Comparison of ENCODE assay signal across 10 mouse cellular contexts in genomic region chr17:71693780-71694179, GRCm38 (mm10). TPM values are rescaled to one million over a fixed set of nuclear protein-coding genes. Genes with fewer than 3 reads are reported as not detected.
A peak's percentile ranks its signal among the peaks of the same experiment; 100 is the strongest.
DNase-seq lines count a peak whose midpoint lies in the region; ATAC-seq and TF ChIP-seq lines count a peak whose summit lies in the region.
"Had no signal": no experiment of that assay in that cellular context is flagged by ENCODE, and none has a peak within 500 bp of the region (broad histone marks: within the 10 kb centered on the region; RNA-seq: fewer than 3 reads in every experiment).

No protein-coding gene starts in this region.

- no peaks in the 10 kb centered on the region for H3K36me3 ChIP-seq in kidney, adult 2 months (ENCODE audit: control insufficient read depth, insufficient read depth, low read length)
- H3K36me3 ChIP-seq in kidney, embryonic 16.5 days (ENCODE audit: insufficient read depth, low read length), result no peaks in the 10 kb centered on the region
- peaks cover 0 to 53% of the 10 kb centered on the region in 2 experiments for H3K36me3 ChIP-seq in CH12.LX (replicated peaks in 1 of 2; ENCODE audit: control insufficient read depth in 1 of 2, insufficient read depth in 1 of 2, low read length in 1 of 2)
- H3K36me3 ChIP-seq in limb, embryonic 10.5 days, result no peaks in the 10 kb centered on the region
- H3K36me3 ChIP-seq: heart, embryonic 15.5 days; liver, embryonic 15.5 days had no signal

- H3K27ac ChIP-seq in kidney, adult 2 months (ENCODE audit: insufficient read depth, low read depth, low read length), result no peak overlapping the region
- no peak overlapping the region for H3K27ac ChIP-seq in kidney, embryonic 16.5 days (ENCODE audit: low read length)
- H3K27ac ChIP-seq in CH12.LX (ENCODE audit: insufficient read depth, low read depth), result no peak overlapping the region
- H3K27ac ChIP-seq in limb, embryonic 10.5 days, result no peak overlapping the region
- H3K27ac ChIP-seq: heart, embryonic 15.5 days; liver, embryonic 15.5 days had no signal

- peak; percentile 50 for TF ChIP-seq CTCF in kidney, adult 2 months (conservative IDR thresholded peaks at IDR 0.05; ENCODE audit: insufficient read depth, insufficient read length, low read depth, low read length)
- peak in 1 of 2 experiments; percentile 63; a peak in 3 of 4 replicates for TF ChIP-seq CTCF in CH12.LX (conservative IDR thresholded peaks at IDR 0.05 in 1 of 2, IDR thresholded peaks at IDR 0.05 in 1 of 2; ENCODE audit: low read depth in 2 of 2, low read length in 2 of 2)

- no peak for TF ChIP-seq EP300 in CH12.LX (IDR thresholded peaks at IDR 0.05; ENCODE audit: low read length)

- intact Hi-C loops in left cerebral cortex, postnatal 10 days (cut with DNase I), result no loop called here

- peak; percentile 47 for TF ChIP-seq RAD21 in CH12.LX (IDR thresholded peaks at IDR 0.05; ENCODE audit: low read depth, low read length)

- DNase-seq in kidney, adult 2 months, result peak; percentile 14
- peak; percentile 50 for DNase-seq in CH12.LX (ENCODE audit: extremely low read depth)
- peak; percentile 47 for DNase-seq in WW6 (ENCODE audit: low read depth, low spot score)
- peak; percentile 56 for DNase-seq in limb, embryonic 10.5 days (ENCODE audit: low spot score)
- DNase-seq in left cerebral cortex, adult 18-20 months (ENCODE audit: low spot score in 2 of 2), result no peak
- no peak for DNase-seq in left cerebral cortex, postnatal 10 days (ENCODE audit: extremely low spot score in 1 of 2, low spot score in 2 of 2)
- DNase-seq in spleen, postnatal 4 days (ENCODE audit: low spot score in 2 of 2), result no peak

- in situ Hi-C loops in CH12.LX (cut with MboI; ENCODE audit: low pct_ligation_motif_present, low pct_unique_long_range_greater_than_20kb, low sequenced_read_pairs), result no loop called here

- dilution Hi-C loops in CH12.LX (cut with MboI; ENCODE audit: extremely low pct_ligation_motif_present, extremely low pct_unique_long_range_greater_than_20kb, low sequenced_read_pairs), result no loop called here

- H3K9me3 ChIP-seq in kidney, embryonic 16.5 days (ENCODE audit: low read length), result no peaks in the 10 kb centered on the region
- no peaks in the 10 kb centered on the region for H3K9me3 ChIP-seq in CH12.LX (replicated peaks; ENCODE audit: low read length)
- no peaks in the 10 kb centered on the region for H3K9me3 ChIP-seq in limb, embryonic 10.5 days (replicated peaks)
- H3K9me3 ChIP-seq: heart, embryonic 15.5 days; liver, embryonic 15.5 days had no signal

- 59% methylated on average over 8 of the region's 8 CpGs for WGBS in kidney, adult 2 months
- WGBS in kidney, embryonic 16.5 days, result 54% methylated on average over 8 of the region's 8 CpGs
- 55% methylated on average over 8 of the region's 8 CpGs for WGBS in limb, embryonic 10.5 days

- no peaks in the 10 kb centered on the region for H3K4me1 ChIP-seq in kidney, adult 2 months (ENCODE audit: control insufficient read depth, insufficient read depth, low read length)
- peaks cover 20% of the 10 kb centered on the region for H3K4me1 ChIP-seq in kidney, embryonic 16.5 days (ENCODE audit: insufficient read depth, low read length)
- peaks cover 24 to 53% of the 10 kb centered on the region in 2 experiments for H3K4me1 ChIP-seq in CH12.LX (ENCODE audit: control insufficient read depth in 1 of 2, insufficient read depth in 2 of 2)
- H3K4me1 ChIP-seq in limb, embryonic 10.5 days, result peaks cover 25% of the 10 kb centered on the region
- H3K4me1 ChIP-seq: liver, embryonic 15.5 days had no signal

- no peaks in the 10 kb centered on the region for H3K79me2 ChIP-seq in CH12.LX (replicated peaks; ENCODE audit: control insufficient read depth, extremely low read depth, insufficient read depth, poor library complexity, severe bottlenecking)

- TF ChIP-seq POLR2A in kidney, adult 2 months (IDR thresholded peaks at IDR 0.05; ENCODE audit: low read depth, low read length), result no peak
- no peak for TF ChIP-seq POLR2A in CH12.LX (IDR thresholded peaks at IDR 0.05; ENCODE audit: low read depth, low read length)

- H3K27me3 ChIP-seq in kidney, adult 2 months (replicated peaks; ENCODE audit: control insufficient read depth, insufficient read depth, low read length), result no peaks in the 10 kb centered on the region
- no peaks in the 10 kb centered on the region for H3K27me3 ChIP-seq in kidney, embryonic 16.5 days (ENCODE audit: insufficient read depth, low read length)
- H3K27me3 ChIP-seq in CH12.LX (replicated peaks), result no peaks in the 10 kb centered on the region
- H3K27me3 ChIP-seq in limb, embryonic 10.5 days (ENCODE audit: low read depth, poor library complexity, severe bottlenecking), result no peaks in the 10 kb centered on the region
- H3K27me3 ChIP-seq: heart, embryonic 15.5 days; liver, embryonic 15.5 days had no signal

- ATAC-seq in kidney, embryonic 16.5 days (ENCODE audit: low FRiP score, low TSS enrichment), result no peak

- H3K4me2 ChIP-seq in kidney, embryonic 16.5 days (replicated peaks; ENCODE audit: low read depth, low read length), result no peak overlapping the region
- no peak overlapping the region for H3K4me2 ChIP-seq in CH12.LX (ENCODE audit: insufficient read depth, low read depth, poor library complexity, severe bottlenecking)
- H3K4me2 ChIP-seq: heart, embryonic 15.5 days; liver, embryonic 15.5 days had no signal

- no peak overlapping the region for H3K9ac ChIP-seq in kidney, embryonic 16.5 days (replicated peaks; ENCODE audit: low read length)
- H3K9ac ChIP-seq in CH12.LX (ENCODE audit: insufficient read depth, low read depth), result no peak overlapping the region
- H3K9ac ChIP-seq: heart, embryonic 15.5 days; liver, embryonic 15.5 days had no signal

- H3K4me3 ChIP-seq in kidney, adult 2 months (ENCODE audit: insufficient read depth, low read depth, low read length), result no peak overlapping the region
- H3K4me3 ChIP-seq in kidney, embryonic 16.5 days (ENCODE audit: low read length), result no peak overlapping the region
- H3K4me3 ChIP-seq in CH12.LX (replicated peaks in 1 of 3; ENCODE audit: low read depth in 2 of 3, low read length in 2 of 3, poor library complexity in 1 of 3), result no peak overlapping the region
- no peak overlapping the region for H3K4me3 ChIP-seq in limb, embryonic 10.5 days
- H3K4me3 ChIP-seq: heart, embryonic 15.5 days; liver, embryonic 15.5 days had no signal

TF ChIP-seq in CH12.LX, 34 proteins besides CTCF, POLR2A, EP300 and RAD21:
- no peak for TF ChIP-seq USF2 (conservative IDR thresholded peaks at IDR 0.05; ENCODE audit: low read depth, low read length)
- TF ChIP-seq SMC3 (IDR thresholded peaks at IDR 0.05; ENCODE audit: low read depth, low read length), result peak; percentile 57

RNA-seq across cellular contexts. Expression of gene Togaram2, which starts 20.7 kb away (rescaled TPM):
- 0.04 and 0.06 TPM in 2 replicates for polyA plus RNA-seq in kidney, adult 2 months (2012; rRNA removed)
- 0.08 and 0.25 TPM in 2 replicates for polyA plus RNA-seq in kidney, embryonic 16.5 days (2015; fragmentation: Nextera tagmentation; extraction: Ambion mirVana)
- 0.71 and 0.76 TPM in 2 replicates for total RNA-seq in CH12.LX (2012; rRNA removed)
- 2.6 and 3.2 TPM in 2 replicates for total RNA-seq in CH12.LX (2014; rRNA removed)
- polyA plus RNA-seq in CH12.LX (2012; ENCODE audit: insufficient read length, low read depth), result 17.6 and 19.6 TPM in 2 replicates
- polyA plus RNA-seq in limb, embryonic 10.5 days (2016; fragmentation: Nextera tagmentation; extraction: Ambion mirVana), result not detected in 2 replicates
- 1 to 10 TPM; 2.7 to 3.2 TPM for total RNA-seq in left cerebral cortex, adult 18-20 months (2021)
- 1 to 10 TPM; 1.7 to 2.2 TPM for total RNA-seq in left cerebral cortex, postnatal 10 days (2021)
- polyA plus RNA-seq: liver, embryonic 15.5 days had no signal

RNA-seq across cellular contexts. Expression of gene Pcare, which starts 58.9 kb away (rescaled TPM):
- polyA plus RNA-seq in kidney, adult 2 months (2012; rRNA removed), result not detected in 2 replicates
- polyA plus RNA-seq in kidney, embryonic 16.5 days (2015; fragmentation: Nextera tagmentation; extraction: Ambion mirVana), result 0.04 TPM in 1 of 2 replicates, not detected in the other
- total RNA-seq in CH12.LX (2012; rRNA removed), result not detected in 2 replicates
- not detected in 2 replicates for total RNA-seq in CH12.LX (2014; rRNA removed)
- not detected in 2 replicates for polyA plus RNA-seq in CH12.LX (2012; ENCODE audit: insufficient read length, low read depth)
- polyA plus RNA-seq in limb, embryonic 10.5 days (2016; fragmentation: Nextera tagmentation; extraction: Ambion mirVana), result not detected in 2 replicates
- under 1 TPM; 0.44 to 0.45 TPM for total RNA-seq in left cerebral cortex, adult 18-20 months (2021)
- total RNA-seq in left cerebral cortex, postnatal 10 days (2021), result under 1 TPM; 0.34 to 0.36 TPM
- polyA plus RNA-seq: liver, embryonic 15.5 days had no signal

Comparison
In these comparisons a context has a peak if more than half of its experiments do, and no peak if none do; other contexts are left out.
1. DNase-seq: peak in kidney, adult 2 months (single experiment), CH12.LX (single experiment), WW6 (single experiment) and limb, embryonic 10.5 days (single experiment); none in left cerebral cortex, adult 18-20 months (0 of 2), left cerebral cortex, postnatal 10 days (0 of 2) and spleen, postnatal 4 days (0 of 2).
2. RNA of gene Togaram2, which starts 20.7 kb away (polyA plus RNA-seq): 17.6 to 19.6 TPM in CH12.LX; 0.08 to 0.25 TPM in kidney, embryonic 16.5 days, 0.04 to 0.06 TPM in kidney, adult 2 months and not detected in limb, embryonic 10.5 days; every median in the first group is over 10 times any median in the second.